ENCODE assay signal across 8 mouse cellular contexts in genomic region chr17:23538299-23539015, GRCm38 (mm10). TPM values are rescaled to one million over a fixed set of nuclear protein-coding genes. Genes with fewer than 3 reads are reported as not detected.
DNase-seq lines count a peak whose midpoint lies in the region; ATAC-seq lines count a peak whose summit lies in the region.

No protein-coding gene starts in this region.

- H3K4me2 ChIP-seq in neural tube, embryonic 13.5 days = peak overlapping the region; percentile 52

- peaks cover 11% of the 10 kb centered on the region; the same call in 1 of the 2 replicates for H3K27me3 ChIP-seq in heart, embryonic 10.5 days (ENCODE audit: insufficient read depth, poor library complexity, severe bottlenecking)
- H3K27me3 ChIP-seq in embryonic facial prominence, embryonic 10.5 days (replicated peaks; ENCODE audit: low read depth, poor library complexity, severe bottlenecking) = peaks cover 62% of the 10 kb centered on the region
- H3K27me3 ChIP-seq in limb, embryonic 10.5 days (ENCODE audit: low read depth, poor library complexity, severe bottlenecking) = peaks cover 48% of the 10 kb centered on the region
- H3K27me3 ChIP-seq in neural tube, embryonic 13.5 days = peaks cover 75% of the 10 kb centered on the region

- peak overlapping the region; percentile 59 for H3K4me3 ChIP-seq in heart, embryonic 10.5 days
- H3K4me3 ChIP-seq in embryonic facial prominence, embryonic 10.5 days = peak overlapping the region; percentile 55
- H3K4me3 ChIP-seq in limb, embryonic 10.5 days = peak overlapping the region; percentile 48
- H3K4me3 ChIP-seq in neural tube, embryonic 13.5 days = peak overlapping the region; percentile 31

- DNase-seq in heart, embryonic 10.5 days (ENCODE audit: low spot score) = peak; percentile 76
- DNase-seq in heart, postnatal 36 days = no peak
- DNase-seq in 3T3-L1 (ENCODE audit: low read depth, low spot score) = peak; percentile 49
- peak; percentile 57 for DNase-seq in embryonic facial prominence, embryonic 10.5 days (ENCODE audit: low spot score)
- DNase-seq in limb, embryonic 10.5 days (ENCODE audit: low spot score) = peak; percentile 47
- DNase-seq in testis, postnatal 14 days (ENCODE audit: low spot score) = no peak
- no peak for DNase-seq in right cerebral cortex, postnatal 14 days

- 9% methylated on average over 21 of the region's 21 CpGs for WGBS in heart, embryonic 10.5 days
- WGBS in embryonic facial prominence, embryonic 10.5 days = 7% methylated on average over 21 of the region's 21 CpGs
- 10% methylated on average over 21 of the region's 21 CpGs for WGBS in limb, embryonic 10.5 days
- WGBS in neural tube, embryonic 13.5 days = 10% methylated on average over 21 of the region's 21 CpGs

- intact Hi-C loops in heart, postnatal 36 days (cut with DNase I) = no loop called here

- ATAC-seq in neural tube, embryonic 13.5 days (ENCODE audit: low read depth) = no peak

- H3K27ac ChIP-seq in heart, embryonic 10.5 days = no peak overlapping the region
- no peak overlapping the region for H3K27ac ChIP-seq in embryonic facial prominence, embryonic 10.5 days (replicated peaks)
- H3K27ac ChIP-seq in limb, embryonic 10.5 days = no peak overlapping the region
- no peak overlapping the region for H3K27ac ChIP-seq in neural tube, embryonic 13.5 days (replicated peaks)

- peak overlapping the region; percentile 43 for H3K9ac ChIP-seq in neural tube, embryonic 13.5 days

- no peaks in the 10 kb centered on the region for H3K36me3 ChIP-seq in heart, embryonic 10.5 days
- H3K36me3 ChIP-seq in embryonic facial prominence, embryonic 10.5 days (replicated peaks) = no peaks in the 10 kb centered on the region
- no peaks in the 10 kb centered on the region for H3K36me3 ChIP-seq in limb, embryonic 10.5 days
- no peaks in the 10 kb centered on the region for H3K36me3 ChIP-seq in neural tube, embryonic 13.5 days

- H3K4me1 ChIP-seq in heart, embryonic 10.5 days = peaks cover 16% of the 10 kb centered on the region; the same call in 1 of the 2 replicates
- peaks cover 44% of the 10 kb centered on the region for H3K4me1 ChIP-seq in embryonic facial prominence, embryonic 10.5 days
- H3K4me1 ChIP-seq in limb, embryonic 10.5 days = peaks cover 47% of the 10 kb centered on the region
- H3K4me1 ChIP-seq in neural tube, embryonic 13.5 days (replicated peaks) = peaks cover 24% of the 10 kb centered on the region

- H3K9me3 ChIP-seq in heart, embryonic 10.5 days = no peaks in the 10 kb centered on the region
- H3K9me3 ChIP-seq in embryonic facial prominence, embryonic 10.5 days = no peaks in the 10 kb centered on the region
- no peaks in the 10 kb centered on the region for H3K9me3 ChIP-seq in limb, embryonic 10.5 days (replicated peaks)
- no peaks in the 10 kb centered on the region for H3K9me3 ChIP-seq in neural tube, embryonic 13.5 days

RNA-seq across cellular contexts. Expression of gene Zfp213, which starts 25.6 kb away (rescaled TPM):
- polyA plus RNA-seq in heart, embryonic 10.5 days (2016; fragmentation: Nextera tagmentation; extraction: Ambion mirVana) = 19.5 and 23.0 TPM in 2 replicates
- total RNA-seq in heart, postnatal 36 days (2021) = 1 to 10 TPM; 4.9 to 5.1 TPM
- polyA plus RNA-seq in embryonic facial prominence, embryonic 10.5 days (2016; fragmentation: Nextera tagmentation; extraction: Ambion mirVana) = 27.2 and 31.0 TPM in 2 replicates
- 31.3 and 31.9 TPM in 2 replicates for polyA plus RNA-seq in limb, embryonic 10.5 days (2016; fragmentation: Nextera tagmentation; extraction: Ambion mirVana)
- 17.4 and 17.8 TPM in 2 replicates for polyA plus RNA-seq in neural tube, embryonic 13.5 days (2015; fragmentation: Nextera tagmentation; extraction: Ambion mirVana)

RNA-seq across cellular contexts. Expression of gene Vmn2r117, which starts 59.0 kb away (rescaled TPM):
- polyA plus RNA-seq in heart, embryonic 10.5 days (2016; fragmentation: Nextera tagmentation; extraction: Ambion mirVana) = not detected in 2 replicates
- total RNA-seq in heart, postnatal 36 days (2021) = not detected
- not detected in 2 replicates for polyA plus RNA-seq in embryonic facial prominence, embryonic 10.5 days (2016; fragmentation: Nextera tagmentation; extraction: Ambion mirVana)
- polyA plus RNA-seq in limb, embryonic 10.5 days (2016; fragmentation: Nextera tagmentation; extraction: Ambion mirVana) = not detected in 2 replicates
- not detected in 2 replicates for polyA plus RNA-seq in neural tube, embryonic 13.5 days (2015; fragmentation: Nextera tagmentation; extraction: Ambion mirVana)

Comparison
In these comparisons a context has a peak if more than half of its experiments do, and no peak if none do; other contexts are left out.
1. DNase-seq: peak in heart, embryonic 10.5 days (single experiment), 3T3-L1 (single experiment), embryonic facial prominence, embryonic 10.5 days (single experiment) and limb, embryonic 10.5 days (single experiment); none in heart, postnatal 36 days (0 of 2), testis, postnatal 14 days (single experiment) and right cerebral cortex, postnatal 14 days (single experiment).
2. Peak in every context shown above with its lines, with median percentiles within 50 percentile points of each other: H3K4me3 ChIP-seq.